Mouse (Mus musculus) layer of hippocampus, postnatal 14 days (tissue): ENCODE data around the gene Msl3l2. TPM values are rescaled to one million over a fixed set of nuclear protein-coding genes. Genes with fewer than 3 reads are reported as not detected.

Experiments
- total RNA-seq, 2 experiments: library from RNA; stranded (reverse); gene quantifications; 2 replicates each; pipeline ENCODE4 v1.2.3; 2021

Msl3l2 gene
- total RNA-seq, 2 experiments from 2014 or later = 15.5 to 16.6 TPM

Other genes with a start within 250 kb of the Msl3l2 start
- 1 to 10 TPM; 9.6 to 9.9 TPM for gene Tbc1d32, start 121.8 kb downstream of the Msl3l2 start, total RNA-seq